Mouse (Mus musculus) liver, embryonic 14 days (tissue): ENCODE data around the gene Sgsm1. TPM values are rescaled to one million over a fixed set of nuclear protein-coding genes. Genes with fewer than 3 reads are reported as not detected.

Source experiments
- polyA plus RNA-seq: library from polyadenylated mRNA; depleted of rRNA; stranded (reverse); fragments of >200 nt; gene quantifications from 2 replicates; pipeline ENCODE4 v1.2.3, GENCODE M21; 2012; rRNA removed

Sgsm1 gene
- 1.1 and 1.3 TPM in 2 replicates for polyA plus RNA-seq

GRCm38 (mm10) chr5:113310377-113311003 is at the start of gene Sgsm1:
Gene Sgsm1 (minus strand): TSS chr5:113310786.

GRCm38 (mm10) chr5:113357186-113357585 is 46.6 kb upstream of the Sgsm1 start, which contains the start of gene Aym1:
Gene Aym1 (plus strand): TSS chr5:113357294.

GRCm38 (mm10) chr5:113226632-113227102 is 83.9 kb downstream of the Sgsm1 start, which contains the start of gene Tmem211:
Gene Tmem211 (plus strand): TSS chr5:113226909.

GRCm38 (mm10) chr5:113221147-113221865 is 89.3 kb downstream of the Sgsm1 start, which contains the start of gene 2900026A02Rik:
Gene 2900026A02Rik (minus strand): TSS chr5:113221236.

Other genes starting within 250 kb of the Sgsm1 start
- not detected in 2 replicates for gene Crybb2, start 240.7 kb downstream of the Sgsm1 start, polyA plus RNA-seq
- gene Crybb3, start 229.2 kb downstream of the Sgsm1 start, polyA plus RNA-seq: 0.06 and 0.10 TPM in 2 replicates
- gene 2900026A02Rik, start 89.5 kb downstream of the Sgsm1 start, polyA plus RNA-seq: 1.0 and 1.1 TPM in 2 replicates
- not detected in 2 replicates for gene Tmem211, start 83.9 kb downstream of the Sgsm1 start, polyA plus RNA-seq
- not detected in 2 replicates for gene Aym1, start 46.5 kb upstream of the Sgsm1 start, polyA plus RNA-seq
- gene Wscd2, start 179.5 kb upstream of the Sgsm1 start, polyA plus RNA-seq: 0.02 and 0.03 TPM in 2 replicates